Mouse (Mus musculus) megakaryocyte progenitor cell, adult 5-6 weeks (primary cell): ENCODE data around the gene Klhl34. TPM values are rescaled to one million over a fixed set of nuclear protein-coding genes. Genes with fewer than 3 reads are reported as not detected.

Experiments
- ATAC-seq: replicated peaks from 2 replicates; pipeline ENCODE4 v1.8.0; 2016; ENCODE audit warnings: mild to moderate bottlenecking, moderate TSS enrichment, inconsistent platforms; ENCODE audit not compliant: poor library complexity
- total RNA-seq, 2 experiments: library from RNA; stranded (forward) in 1 of 2; stranded (reverse) in 1 of 2; fragments of 157-497, 149-512 nt in 1 of 2; fragments of 200-1000 nt in 1 of 2; gene quantifications; 2 replicates each; pipeline versions ENCODE4 v1.2.3 to v1.2.4; 2015 to 2017

Klhl34 gene
- total RNA-seq (2015) (not detected in 2 replicates), total RNA-seq (2017) (not detected in 2 replicates)

GRCm38 (mm10) chrX:157818207-157818920, at the start of gene Klhl34:
Klhl34 (plus strand) TSS chrX:157818435.
- peak; percentile 70 for ATAC-seq

- peak; percentile 98 for ATAC-seq
These were observed 16.6 kb upstream of the Klhl34 start for GRCm38 (mm10) chrX:157801669-157802068.

DNA sequence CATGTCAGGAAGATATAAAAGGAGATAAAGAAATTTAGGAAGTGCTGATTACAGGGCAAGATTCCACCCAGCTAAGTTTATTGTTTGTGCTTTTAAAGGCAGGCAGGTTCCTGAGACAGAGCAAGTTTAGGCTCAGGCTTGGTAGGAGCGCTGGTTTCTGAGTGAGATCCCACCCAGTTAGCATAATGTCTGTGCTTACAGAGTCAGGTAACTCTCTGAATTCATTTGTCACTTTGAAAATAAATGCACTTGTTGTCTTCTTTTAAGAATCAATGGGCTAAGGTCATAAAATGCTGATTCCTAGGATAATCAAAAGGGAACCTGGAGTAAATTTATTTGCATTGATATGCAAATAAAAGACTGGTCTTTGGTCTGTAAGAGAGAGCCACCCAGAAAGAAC, 8.5 kb upstream of the Klhl34 start:
- ATAC-seq = no peak

DNA sequence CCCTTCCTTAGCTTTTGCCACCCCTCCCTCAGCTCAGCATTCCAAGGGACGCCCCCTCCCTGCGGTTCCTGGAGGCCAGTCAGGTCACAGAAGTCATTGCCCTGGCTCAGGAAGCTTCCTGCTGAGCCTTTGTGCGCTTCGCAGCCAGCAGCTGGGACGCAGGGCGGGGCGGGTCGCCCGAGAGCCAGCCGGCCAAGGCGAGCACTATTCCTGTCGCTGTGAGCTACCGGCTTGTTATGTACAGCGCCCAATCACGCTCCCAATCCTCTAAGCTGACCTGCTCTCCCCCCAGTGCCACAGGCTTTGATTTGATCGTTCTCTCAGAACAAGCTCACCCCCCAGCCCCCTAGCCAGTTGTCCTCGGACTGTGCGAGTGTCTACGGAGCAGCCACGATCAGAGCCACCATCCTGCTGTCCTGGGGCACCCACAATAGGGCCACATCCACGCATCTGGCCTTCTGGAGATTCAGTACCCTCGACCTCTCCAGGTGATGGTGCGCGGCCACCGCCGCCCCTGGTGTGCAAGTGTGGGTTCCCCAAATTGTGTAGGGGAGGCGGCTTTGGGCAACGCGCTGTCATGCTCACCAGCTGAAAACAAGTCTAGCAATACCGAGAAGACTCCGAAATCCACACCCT, 546 bp upstream of the Klhl34 start:
- peak; percentile 60 for ATAC-seq

GRCm38 (mm10) chrX:157818921-157819260, 656 bp downstream of the Klhl34 start:
- ATAC-seq = no peak

GRCm38 (mm10) chrX:157829983-157830382, 11.7 kb downstream of the Klhl34 start:
- no peak for ATAC-seq

Other genes starting within 250 kb of the Klhl34 start
- gene Yy2, start 249.4 kb upstream of the Klhl34 start, total RNA-seq (2015) = 4.3 and 8.7 TPM in 2 replicates
- gene Yy2, start 249.4 kb upstream of the Klhl34 start, total RNA-seq (2017) = 2.9 and 4.0 TPM in 2 replicates
- 24.9 and 28.4 TPM in 2 replicates for gene Mbtps2, start 219.7 kb upstream of the Klhl34 start, total RNA-seq (2015)
- 9.5 and 14.1 TPM in 2 replicates for gene Mbtps2, start 219.7 kb upstream of the Klhl34 start, total RNA-seq (2017)
- not detected in 2 replicates for gene Smpx, start 119.5 kb upstream of the Klhl34 start, total RNA-seq (2015)
- gene Smpx, start 119.5 kb upstream of the Klhl34 start, total RNA-seq (2017) = not detected in 2 replicates
- not detected in 2 replicates for gene Cnksr2, start 224.9 kb downstream of the Klhl34 start, total RNA-seq (2015)
- gene Cnksr2, start 224.9 kb downstream of the Klhl34 start, total RNA-seq (2017) = not detected in 2 replicates